Mouse (Mus musculus) heart, embryonic 11.5 days (tissue): ENCODE measurements around the gene Cacna1a. TPM values are rescaled to one million over a fixed set of nuclear protein-coding genes. Genes with fewer than 3 reads are reported as not detected.
"Not testable (repeated sequence)": the region's sequence is repeated elsewhere in the genome, so short reads cannot be mapped to it uniquely, and the experiment has no call there.

Experiments used
- ATAC-seq: fragments of 200-750 bp; cut with Nextera tagmentation; replicated peaks from 2 replicates; pipeline ENCODE4 v1.8.0; 2017; ENCODE audit warnings: moderate library complexity; ENCODE audit not compliant: insufficient number of reproducible peaks, low FRiP score, low TSS enrichment
- H3K27ac ChIP-seq: fragments of 300-500 bp; sonication (generic); 2 replicates; pipeline ENCODE4 v1.5.1; 2014; ENCODE audit warnings: mild to moderate bottlenecking, low read depth, low read length
- H3K27me3 ChIP-seq: fragments of 300-500 bp; sonication (generic); 2 replicates; pipeline ENCODE4 v1.6.1; 2014; ENCODE audit warnings: mild to moderate bottlenecking, low read length, mixed read lengths; ENCODE audit not compliant: control insufficient read depth, insufficient read depth
- H3K36me3 ChIP-seq: fragments of 300-500 bp; sonication (generic); 2 replicates; pipeline ENCODE4 v1.6.1; 2014; ENCODE audit warnings: mild to moderate bottlenecking, low read length, moderate library complexity, mixed read lengths; ENCODE audit not compliant: control insufficient read depth, insufficient read depth
- H3K4me1 ChIP-seq: fragments of 300-500 bp; sonication (generic); 2 replicates; pipeline ENCODE4 v1.6.1; 2014; ENCODE audit warnings: low read length; ENCODE audit not compliant: control insufficient read depth, insufficient read depth
- H3K4me2 ChIP-seq: fragments of 300-500 bp; sonication (generic); 2 replicates; pipeline ENCODE4 v1.6.1; 2014; ENCODE audit warnings: mild to moderate bottlenecking, moderate library complexity
- H3K4me3 ChIP-seq: fragments of 300-500 bp; sonication (generic); 2 replicates; pipeline ENCODE4 v1.5.1; 2014; ENCODE audit warnings: low read depth, low read length
- H3K9ac ChIP-seq: fragments of 300-500 bp; sonication (generic); 2 replicates; pipeline ENCODE4 v1.6.1; 2014; ENCODE audit warnings: mild to moderate bottlenecking, low read depth, low read length, moderate library complexity
- H3K9me3 ChIP-seq: fragments of 300-500 bp; sonication (generic); replicated peaks from 2 replicates; pipeline ENCODE4 v1.6.1; 2016; ENCODE audit warnings: low read length; ENCODE audit not compliant: control insufficient read depth
- WGBS: fragments of 180-500 bp; shearing (Covaris S2); extraction: QIAGEN DNeasy Blood & Tissue Kit; methylation state at CpG from one replicate; pipeline ENCODE4 v1.1.7; 2014; ENCODE audit not compliant: insufficient replicate concordance; 5-methylcytosine and 5-hydroxymethylcytosine counted together
- polyA plus RNA-seq: library from polyadenylated mRNA; unstranded; fragments of >200 nt; fragmentation: Nextera tagmentation; extraction: Ambion mirVana; gene quantifications from 2 replicates; pipeline ENCODE4 v1.2.1, GENCODE M21; 2014

The Cacna1a gene
- polyA plus RNA-seq, 1 experiment from 2014 or later: 6.3 TPM

- Histone ChIP-seq H3K36me3 (no peaks in the 10 kb centered on the region), H3K27me3 (no peaks in the 10 kb centered on the region), H3K27ac (peak overlapping the region; percentile 96), H3K4me3 (peak overlapping the region; percentile 95), H3K9me3 (no peaks in the 10 kb centered on the region), H3K9ac (peak overlapping the region; percentile 89), H3K4me2 (peak overlapping the region; percentile 93), H3K4me1 (peaks cover 32% of the 10 kb centered on the region)
- WGBS: 2% methylated on average over 43 of the region's 43 CpGs
- peak; percentile 83 for ATAC-seq
Observed at GRCm38 (mm10) chr8:84663483-84664327, 275.5 kb downstream of the Cacna1a start.

- under 1% methylated on average over 29 of the region's 29 CpGs for WGBS
- no peaks in the 10 kb centered on the region for H3K27me3 ChIP-seq
- ATAC-seq: no peak
Observed at GRCm38 (mm10) chr8:84664566-84665384, 276.5 kb downstream of the Cacna1a start.

GRCm38 (mm10) chr8:84665385-84665893 lies 277.2 kb downstream of the Cacna1a start:
- peak overlapping the region; percentile 89 for H3K9ac ChIP-seq
- 3% methylated on average over 14 of the region's 14 CpGs for WGBS
- ATAC-seq: no peak
- peak overlapping the region; percentile 96 for H3K27ac ChIP-seq
- H3K9me3 ChIP-seq: no peaks in the 10 kb centered on the region
- H3K4me1 ChIP-seq: peaks cover 17% of the 10 kb centered on the region
- peaks cover 3% of the 10 kb centered on the region; the same call in 1 of the 2 replicates for H3K36me3 ChIP-seq
- H3K27me3 ChIP-seq: no peaks in the 10 kb centered on the region
- H3K4me3 ChIP-seq: peak overlapping the region; percentile 95
- peak overlapping the region; percentile 93 for H3K4me2 ChIP-seq

More at GRCm38 (mm10) chr8:84664566-84665384, 276.5 kb downstream of the Cacna1a start:
- Histone ChIP-seq H3K27ac (peak overlapping the region; percentile 96), H3K9me3 (no peaks in the 10 kb centered on the region), H3K9ac (peak overlapping the region; percentile 89), H3K36me3 (no peaks in the 10 kb centered on the region; the same call in 1 of the 2 replicates), H3K4me2 (peak overlapping the region; percentile 93), H3K4me3 (peak overlapping the region; percentile 95), H3K4me1 (peaks cover 22% of the 10 kb centered on the region)

- Histone ChIP-seq H3K9ac (no peak overlapping the region), H3K4me3 (no peak overlapping the region), H3K36me3 (peaks cover 8% of the 10 kb centered on the region), H3K27me3 (no peaks in the 10 kb centered on the region), H3K9me3 (no peaks in the 10 kb centered on the region), H3K4me1 (peaks cover 12% of the 10 kb centered on the region), H3K27ac (no peak overlapping the region), H3K4me2 (no peak overlapping the region)
- 71% methylated on average over 1 of the region's 1 CpGs for WGBS
- no peak for ATAC-seq
Observed at GRCm38 (mm10) chr8:84668081-84668480, 279.8 kb downstream of the Cacna1a start.

GRCm38 (mm10) chr8:84668731-84669485 lies 280.7 kb downstream of the Cacna1a start:
- Histone ChIP-seq H3K4me1 (peaks cover 7% of the 10 kb centered on the region), H3K27ac (no peak overlapping the region), H3K4me3 (no peak overlapping the region), H3K9me3 (no peaks in the 10 kb centered on the region), H3K27me3 (no peaks in the 10 kb centered on the region), H3K36me3 (peaks cover 8% of the 10 kb centered on the region), H3K4me2 (no peak overlapping the region), H3K9ac (no peak overlapping the region)
- no peak for ATAC-seq
- WGBS: 76% methylated on average over 6 of the region's 6 CpGs

GRCm38 (mm10) chr8:84670295-84671006 lies 282.2 kb downstream of the Cacna1a start:
- not testable (repeated sequence) for H3K4me1 ChIP-seq, H3K27me3 ChIP-seq, H3K4me2 ChIP-seq, ATAC-seq, H3K27ac ChIP-seq, H3K9ac ChIP-seq, H3K9me3 ChIP-seq, H3K4me3 ChIP-seq
- WGBS: 74% methylated on average over 5 of the region's 5 CpGs
- H3K36me3 ChIP-seq: peaks cover 18% of the 10 kb centered on the region

- Histone ChIP-seq H3K9me3 (no peaks in the 10 kb centered on the region), H3K4me3 (no peak overlapping the region), H3K36me3 (peaks cover 22% of the 10 kb centered on the region), H3K4me2 (no peak overlapping the region), H3K4me1 (peaks cover 17% of the 10 kb centered on the region), H3K9ac (no peak overlapping the region), H3K27me3 (no peaks in the 10 kb centered on the region), H3K27ac (0 out of 2 replicates have a peak overlapping the region, but pooled peaks have one; percentile 35)
- 86% methylated on average over 5 of the region's 5 CpGs for WGBS
- ATAC-seq: no peak
Observed at GRCm38 (mm10) chr8:84677305-84677704, 289.1 kb downstream of the Cacna1a start.
